Mouse (Mus musculus) frontal cortex, adult (tissue): ENCODE data around the gene Agap1.

Source experiments
- ATAC-seq: cut with Nextera tagmentation; 2 replicates; pipeline ENCODE4 v1.9.2; 2017; ENCODE audit warnings: mild to moderate bottlenecking, moderate library complexity, mixed read lengths; ENCODE audit not compliant: low TSS enrichment

Agap1 gene

DNA sequence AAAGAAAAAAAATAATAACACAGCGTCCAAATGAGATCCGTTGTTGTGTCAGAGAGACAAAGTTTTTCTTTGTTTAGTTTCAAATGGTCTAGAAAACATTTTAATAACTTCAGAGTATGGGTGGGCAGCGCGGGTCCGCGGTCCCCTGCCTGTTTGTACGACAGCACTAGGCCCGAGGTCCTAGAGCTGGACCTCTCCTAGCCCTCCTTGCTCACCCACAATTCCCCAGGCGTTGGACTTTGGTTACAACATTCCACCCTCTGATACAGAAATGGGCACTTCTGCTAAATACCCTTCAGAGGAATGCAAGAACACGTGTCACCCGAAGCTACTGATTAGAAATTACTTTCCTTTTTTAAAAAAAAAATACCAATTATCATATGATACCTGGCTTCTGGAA lies 296.7 kb downstream of the Agap1 start:
- ATAC-seq = no peak

DNA sequence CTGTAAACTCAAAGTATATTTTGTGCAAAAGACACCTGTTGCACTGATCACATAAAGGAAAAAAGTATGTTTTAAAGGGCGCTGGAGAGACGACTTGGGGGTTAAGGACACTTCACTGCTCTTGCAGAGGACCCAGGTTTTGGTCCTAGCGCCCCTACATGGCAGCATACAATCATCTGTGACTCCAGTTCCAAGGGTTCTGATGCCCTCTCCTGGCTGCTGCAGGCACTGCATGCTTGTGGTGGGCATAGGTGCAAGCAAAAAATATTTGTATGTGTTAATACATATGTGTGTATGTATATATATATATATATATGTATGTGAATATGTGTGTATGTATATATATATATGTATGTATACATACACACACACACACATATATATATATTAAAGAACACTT lies 298.1 kb downstream of the Agap1 start:
- no peak for ATAC-seq

DNA sequence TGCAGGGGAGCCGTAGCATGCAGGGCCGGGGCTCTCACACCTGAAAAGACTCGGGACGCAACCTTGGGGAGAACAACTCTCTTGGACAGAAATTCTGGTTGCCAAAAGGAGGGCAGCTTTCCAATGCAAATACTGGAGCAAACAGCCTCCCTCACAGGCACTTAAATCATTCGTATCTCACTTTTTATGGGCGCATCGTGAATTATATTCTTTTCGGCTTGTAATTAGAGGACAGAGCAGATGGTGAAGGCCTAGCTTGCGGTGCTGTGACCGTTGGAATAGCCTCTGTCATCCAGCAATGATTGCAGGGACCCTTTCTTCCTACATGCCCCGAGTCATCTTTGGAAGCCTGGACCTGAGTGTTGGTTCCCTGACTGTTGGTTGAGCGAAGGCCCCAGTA lies 300.8 kb downstream of the Agap1 start:
- ATAC-seq = peak; percentile 13; the same call in 1 of the 2 replicates

DNA sequence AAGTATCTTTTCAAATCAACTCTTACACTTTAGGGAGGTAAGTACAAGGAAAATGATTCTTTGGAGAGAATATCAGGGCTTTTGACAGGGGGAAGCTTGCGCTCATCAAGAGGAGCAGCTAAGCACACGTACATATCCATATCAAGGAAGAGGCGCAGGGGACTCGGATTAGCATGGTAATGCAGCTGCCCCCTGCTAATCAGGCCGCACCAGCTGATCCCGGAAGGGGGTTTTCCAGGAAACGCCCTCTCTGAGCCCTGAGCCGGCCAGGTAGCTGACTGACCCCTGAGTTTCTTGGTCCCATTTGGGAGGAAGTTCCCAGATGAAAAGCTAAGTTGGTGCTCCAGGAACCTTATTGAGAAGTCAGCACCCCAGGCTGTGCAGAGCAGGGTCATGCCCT lies 301.8 kb downstream of the Agap1 start:
- ATAC-seq = no peak

DNA sequence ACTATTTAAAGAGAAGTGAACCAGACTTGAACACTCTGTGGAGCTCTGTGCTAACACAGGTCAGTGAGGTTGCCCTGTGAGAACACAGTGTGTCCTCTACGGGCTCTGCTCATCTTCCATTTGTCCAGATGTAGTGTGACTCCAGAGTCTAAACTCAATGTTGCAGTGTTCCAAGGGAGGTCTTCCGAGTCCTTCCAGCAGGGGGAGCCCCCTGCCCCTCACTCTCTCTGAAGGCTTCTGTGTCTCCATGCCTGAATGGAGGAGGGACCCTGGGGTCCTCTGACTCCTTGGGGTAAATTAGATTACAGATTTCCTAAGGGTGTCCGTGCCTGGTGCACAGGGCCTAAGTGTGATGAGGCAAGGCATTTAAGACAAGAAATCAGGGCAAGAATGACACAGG lies 302.9 kb downstream of the Agap1 start:
- ATAC-seq = no peak

DNA sequence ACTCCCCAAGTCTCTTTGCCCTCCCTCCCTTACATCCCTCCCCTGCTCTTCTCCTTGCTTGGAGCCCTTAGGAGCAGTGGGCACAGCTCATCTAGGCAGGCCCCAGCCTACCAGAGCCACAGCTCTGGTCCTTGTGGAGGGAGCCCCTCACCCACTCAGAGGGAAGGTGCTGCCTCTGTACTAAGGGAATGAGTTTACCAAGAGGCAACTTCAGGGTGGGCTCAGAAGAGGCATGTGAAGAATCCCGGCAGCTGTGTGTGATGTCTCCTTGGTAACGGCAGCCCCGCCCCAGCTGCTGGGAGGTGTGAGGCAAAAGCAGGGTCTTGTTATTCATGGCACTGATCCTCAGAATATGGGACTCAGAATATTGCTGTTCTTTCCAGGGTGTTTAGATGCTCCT lies 309.3 kb downstream of the Agap1 start:
- no peak for ATAC-seq

DNA sequence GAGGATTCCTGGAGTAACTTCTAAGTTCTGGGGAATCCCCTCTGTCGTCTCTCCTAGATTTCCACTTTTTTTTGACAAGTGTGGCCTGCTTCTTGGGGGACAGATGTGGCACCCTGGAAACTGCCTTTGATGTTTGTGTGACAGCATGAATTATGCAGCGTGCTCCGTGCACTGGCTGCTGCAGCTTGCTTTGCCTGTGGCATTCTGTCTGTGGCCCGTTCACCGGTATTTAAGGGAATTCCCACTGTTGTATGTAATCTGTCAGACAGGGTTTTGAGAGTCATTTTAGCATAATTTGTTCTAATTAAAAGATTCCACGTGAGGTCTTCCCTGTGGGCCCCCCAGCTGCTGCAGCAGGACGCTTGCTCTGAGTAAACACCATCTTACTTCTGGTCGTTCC lies 312.3 kb downstream of the Agap1 start:
- no peak for ATAC-seq

DNA sequence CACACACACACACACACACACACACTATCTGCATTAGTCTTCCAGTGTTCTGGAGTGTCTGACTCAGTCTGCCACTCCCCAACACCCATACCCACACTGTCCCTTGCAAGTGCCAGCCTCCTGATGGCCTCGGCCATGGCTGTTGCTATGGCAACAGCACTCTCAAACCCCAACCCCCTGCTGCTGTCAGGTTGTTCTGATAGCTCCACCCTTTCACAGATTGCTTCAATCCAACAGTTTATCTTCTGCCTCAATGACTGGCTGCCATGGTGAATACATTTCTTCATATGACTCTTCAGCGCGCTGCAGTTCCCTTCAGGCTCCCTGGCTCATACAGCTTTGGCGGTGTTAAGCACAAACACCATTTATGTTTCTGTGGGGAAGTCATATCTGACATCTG lies 315.0 kb downstream of the Agap1 start:
- ATAC-seq = no peak

DNA sequence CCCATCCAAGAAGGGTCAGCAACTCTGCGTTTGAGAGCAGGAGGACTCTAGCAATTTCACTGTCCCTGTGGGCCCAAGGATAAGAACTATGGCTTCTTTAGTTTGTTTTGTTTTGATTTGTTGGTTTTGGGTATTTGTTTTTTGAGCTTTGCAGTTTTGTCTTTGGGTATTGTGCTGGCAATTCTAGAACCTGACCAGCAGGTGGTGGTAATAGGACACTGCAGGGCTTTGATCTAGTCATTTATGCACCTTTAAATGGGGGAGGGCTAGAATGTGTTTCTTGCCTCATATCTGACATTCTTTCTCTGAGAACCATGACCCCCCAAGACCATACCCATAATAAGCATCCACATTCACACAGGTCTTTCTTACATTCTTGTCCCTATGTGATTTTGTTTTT lies 315.7 kb downstream of the Agap1 start:
- no peak for ATAC-seq

DNA sequence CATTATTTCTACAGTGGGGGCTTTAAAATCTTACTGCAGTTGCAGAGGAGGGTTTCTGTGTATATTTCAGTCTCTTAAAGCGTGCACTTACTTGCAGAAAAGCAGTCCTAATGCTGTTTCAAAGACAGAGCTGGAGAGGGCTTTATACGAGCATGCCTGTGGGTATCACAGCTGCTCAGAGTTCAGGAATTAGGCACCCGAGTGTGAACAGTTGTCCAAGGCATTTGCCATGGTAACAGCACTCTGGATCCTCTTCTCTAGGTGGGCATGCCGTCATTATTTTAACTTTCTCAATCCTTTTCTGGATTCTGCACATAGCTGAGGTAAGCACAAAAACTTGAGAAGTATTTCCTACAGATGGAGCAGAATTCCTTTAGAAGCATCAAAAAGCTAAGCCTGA lies 321.1 kb downstream of the Agap1 start:
- no peak for ATAC-seq

DNA sequence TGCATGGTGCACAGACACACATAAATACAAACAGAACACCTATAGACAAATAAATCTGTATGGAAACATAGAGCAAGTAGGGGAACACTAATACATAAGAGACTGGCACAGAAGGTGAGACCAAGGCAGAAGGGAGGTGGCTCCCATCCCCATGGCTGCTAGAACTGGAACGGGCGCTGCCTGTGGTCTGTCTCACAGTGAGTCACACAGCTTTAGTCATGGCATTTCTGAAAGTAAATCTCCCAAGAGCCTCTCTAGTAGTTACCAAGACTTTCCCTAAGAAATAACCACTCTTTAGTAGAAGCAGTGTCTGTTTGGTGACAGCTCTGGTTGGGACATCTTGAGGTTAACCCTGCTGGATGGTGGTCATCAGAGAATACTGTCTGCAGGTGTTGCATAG lies 326.1 kb downstream of the Agap1 start:
- ATAC-seq = peak; percentile 73

DNA sequence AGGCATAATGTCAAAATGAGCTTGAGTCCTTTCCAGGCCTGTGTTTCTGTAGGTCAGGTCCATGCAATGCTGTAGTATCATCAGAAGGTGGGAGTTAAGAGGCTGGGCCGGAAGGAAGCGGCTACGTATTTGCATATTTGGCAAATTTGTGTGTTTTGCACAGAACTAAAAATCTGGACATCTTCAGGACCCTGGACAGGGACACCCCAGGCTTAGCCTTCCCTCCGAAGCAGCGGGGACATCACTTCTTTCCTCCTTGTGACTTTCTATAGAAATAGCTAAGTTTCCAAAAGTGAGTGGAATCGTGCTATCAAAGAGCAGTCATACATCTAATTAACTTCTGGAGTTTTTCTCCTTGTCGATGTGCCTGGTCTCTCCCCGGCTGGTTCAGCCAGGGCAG lies 327.3 kb downstream of the Agap1 start:
- 0 out of 2 replicates have a peak, but pooled peaks have one; percentile 1 for ATAC-seq

DNA sequence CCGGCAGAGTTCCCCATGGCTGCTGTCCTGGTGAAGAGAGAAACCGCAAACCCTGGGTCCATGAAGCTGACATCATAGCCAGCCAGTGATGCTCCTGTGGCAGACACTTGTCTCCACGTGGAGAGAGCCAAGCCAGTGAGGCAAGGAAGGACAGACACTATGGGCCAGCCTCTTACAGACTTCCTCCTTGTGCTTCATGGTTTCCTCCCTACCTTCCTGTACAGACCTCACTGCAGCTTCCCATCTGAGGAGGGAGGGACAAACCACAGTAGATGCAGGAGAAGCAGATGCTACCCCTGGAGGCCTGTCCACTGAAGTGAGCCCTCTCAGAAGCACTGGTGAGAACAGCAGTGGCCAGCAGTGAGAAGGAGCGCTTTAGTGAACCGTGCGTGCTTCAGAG lies 332.2 kb downstream of the Agap1 start:
- ATAC-seq = no peak

DNA sequence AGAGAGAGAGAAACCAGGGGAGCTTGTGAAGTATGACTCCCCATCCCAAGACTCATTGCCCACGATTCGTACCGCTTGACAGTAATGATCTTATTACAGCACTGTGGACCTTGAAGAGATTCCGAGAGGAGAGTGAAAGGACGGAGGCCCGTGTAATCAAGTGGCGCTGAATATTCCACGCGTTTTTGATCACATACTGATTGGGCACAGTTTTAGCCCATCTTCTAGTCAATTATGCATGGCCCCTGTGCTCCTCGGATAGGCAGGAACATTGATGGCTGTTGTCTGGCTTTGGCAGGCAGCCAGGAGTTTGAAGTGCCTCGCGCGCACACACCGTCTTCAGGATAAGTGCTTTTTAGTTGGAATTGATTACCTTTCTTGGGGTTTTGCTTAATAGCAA lies 344.1 kb downstream of the Agap1 start:
- no peak for ATAC-seq

DNA sequence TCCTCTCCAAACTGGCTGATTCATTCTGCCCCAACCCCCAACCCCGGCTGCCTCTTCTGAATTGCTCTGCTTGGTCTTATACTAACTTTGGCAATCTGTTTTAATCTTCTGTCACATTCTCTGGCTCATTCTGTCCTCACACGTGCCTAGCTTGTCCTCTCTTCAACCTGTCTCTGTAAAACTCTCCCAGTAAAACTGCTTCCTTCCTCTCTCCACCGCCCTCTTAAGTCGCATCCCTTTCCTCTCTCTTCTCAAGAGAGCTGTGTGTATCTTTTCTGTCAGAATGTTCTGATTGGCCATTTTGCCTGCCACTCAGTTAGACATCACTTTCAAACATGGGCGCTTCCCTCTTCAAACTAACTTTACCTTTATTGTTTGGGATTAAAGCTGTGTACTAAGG lies 346.9 kb downstream of the Agap1 start:
- ATAC-seq = peak; percentile 62

DNA sequence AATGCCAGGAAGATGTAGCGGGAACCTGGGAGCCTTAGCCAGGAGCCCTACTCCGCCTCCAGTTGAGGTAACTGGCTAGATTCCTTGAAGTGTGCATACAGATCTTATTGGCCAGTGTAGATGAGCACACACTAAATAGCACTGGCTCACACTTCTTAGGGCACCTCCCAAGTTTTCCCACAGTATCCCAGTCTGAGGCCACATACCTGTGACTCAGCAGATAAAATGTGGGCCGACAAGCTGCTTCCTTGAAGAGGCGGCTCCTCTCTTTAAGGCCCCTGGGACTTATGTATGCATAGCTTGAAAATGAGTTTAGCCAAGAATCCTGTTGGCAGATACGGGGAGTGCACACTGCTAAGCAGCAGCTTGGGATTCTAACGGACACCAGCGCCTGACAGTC lies 350.4 kb downstream of the Agap1 start:
- ATAC-seq = peak; percentile 89

DNA sequence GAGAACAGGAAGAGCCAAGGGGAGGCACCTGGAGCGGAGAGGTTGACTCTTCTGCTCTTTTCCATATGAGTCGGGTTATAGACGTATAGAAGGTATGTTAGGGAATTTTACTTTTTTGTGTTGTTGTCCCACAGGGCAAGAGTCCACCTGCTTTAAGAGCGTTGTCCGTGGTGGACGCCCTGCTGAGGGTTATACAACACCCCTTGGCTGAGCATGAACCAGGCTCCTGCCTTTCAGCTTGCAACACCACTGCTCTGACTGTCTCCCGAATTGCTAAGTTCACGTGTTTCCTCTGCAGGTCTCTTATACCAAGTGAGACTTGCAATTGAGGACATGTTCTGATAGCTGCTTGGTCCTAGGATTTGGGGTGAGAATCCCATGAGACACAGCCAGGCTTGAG lies 358.2 kb downstream of the Agap1 start:
- ATAC-seq = no peak

DNA sequence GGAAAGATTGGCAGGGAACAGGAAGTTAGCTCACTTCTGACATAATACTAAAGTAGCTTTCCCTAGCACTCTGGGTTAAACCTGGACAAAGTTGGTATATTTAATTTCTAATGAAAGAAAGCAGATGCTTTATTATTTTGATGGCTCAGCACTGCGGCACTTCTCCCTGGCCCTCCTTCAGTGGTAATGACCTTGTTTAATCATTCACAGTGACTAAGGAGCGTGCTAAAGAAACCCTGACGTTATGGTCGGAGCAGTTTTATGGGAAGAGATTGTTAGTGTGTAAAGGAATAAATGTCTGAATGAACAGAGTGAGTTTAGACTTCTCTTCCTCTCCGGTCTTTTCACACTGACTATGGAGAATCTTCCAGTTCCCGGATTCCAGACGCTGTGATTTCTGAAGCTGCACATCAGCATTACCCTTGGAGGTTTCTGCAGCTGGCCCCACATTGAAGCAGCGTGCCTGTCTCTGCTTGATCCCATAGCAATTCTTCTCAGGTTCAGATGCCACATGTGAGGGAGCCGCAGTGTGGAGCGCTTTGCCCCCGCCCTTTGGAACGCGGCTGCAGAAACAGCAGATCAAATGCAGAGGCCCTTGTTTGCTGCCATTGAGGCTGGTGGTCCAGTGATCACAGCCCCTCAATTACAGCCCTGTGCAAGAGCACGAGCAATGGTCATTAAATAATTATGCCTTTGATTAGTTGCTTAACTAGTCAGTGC lies 362.0 kb downstream of the Agap1 start:
- no peak for ATAC-seq

DNA sequence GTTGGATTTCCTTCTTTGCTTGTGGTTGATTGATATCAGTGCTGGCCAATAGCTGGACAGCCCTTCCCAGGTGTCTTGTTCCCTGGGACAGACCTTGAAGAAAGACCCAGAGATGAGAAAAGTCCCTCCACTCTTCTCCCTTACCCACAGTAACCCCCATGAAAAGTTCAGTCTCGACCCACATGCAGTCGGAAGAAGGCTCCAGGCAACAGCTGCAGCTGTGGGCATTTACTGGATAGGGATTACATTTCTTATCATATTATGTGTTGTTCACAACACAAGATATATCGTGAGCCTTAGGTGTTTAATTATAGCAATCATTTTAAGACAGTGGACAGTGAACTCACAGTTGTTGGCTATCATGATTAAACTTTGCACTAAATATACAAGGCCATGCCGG lies 367.2 kb downstream of the Agap1 start:
- no peak for ATAC-seq

DNA sequence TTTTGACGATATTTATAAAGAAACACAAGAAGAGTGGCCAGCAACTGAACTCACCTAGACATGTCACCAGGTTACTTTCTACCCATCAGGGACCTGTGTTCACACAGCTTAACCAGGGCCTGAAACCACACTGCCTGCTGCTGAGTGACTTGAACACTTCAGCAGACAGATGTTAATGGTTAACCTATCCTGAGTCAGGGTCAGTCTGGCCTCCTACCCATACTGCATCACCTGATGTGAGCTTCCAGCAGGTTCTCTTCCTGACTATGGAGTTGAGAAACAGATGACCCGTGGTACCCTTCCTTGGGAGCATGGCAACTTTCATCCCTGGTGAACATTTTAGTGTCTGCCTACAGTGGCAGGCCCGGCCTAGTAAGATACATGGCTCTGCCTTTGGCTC lies 367.8 kb downstream of the Agap1 start:
- ATAC-seq = no peak

DNA sequence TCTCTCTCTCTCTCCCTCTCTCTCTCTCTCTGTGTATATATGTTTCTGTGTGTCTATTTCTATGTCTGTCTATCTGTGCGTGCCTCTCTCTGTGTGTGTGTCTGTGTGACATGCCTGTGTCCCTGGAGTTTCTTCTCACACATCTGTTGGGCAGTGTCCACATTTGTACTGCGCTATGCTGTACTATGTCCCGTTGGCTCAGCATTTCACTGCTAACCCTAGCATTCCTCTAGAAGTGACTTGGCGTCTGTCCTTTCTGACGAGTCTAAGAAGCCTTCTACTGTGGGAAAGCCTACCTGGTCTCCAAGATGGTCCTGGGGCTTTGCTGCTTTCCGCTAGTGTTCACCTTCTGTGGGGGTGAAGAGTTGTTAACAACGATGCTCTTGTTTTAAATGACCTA lies 368.4 kb downstream of the Agap1 start:
- no peak for ATAC-seq

DNA sequence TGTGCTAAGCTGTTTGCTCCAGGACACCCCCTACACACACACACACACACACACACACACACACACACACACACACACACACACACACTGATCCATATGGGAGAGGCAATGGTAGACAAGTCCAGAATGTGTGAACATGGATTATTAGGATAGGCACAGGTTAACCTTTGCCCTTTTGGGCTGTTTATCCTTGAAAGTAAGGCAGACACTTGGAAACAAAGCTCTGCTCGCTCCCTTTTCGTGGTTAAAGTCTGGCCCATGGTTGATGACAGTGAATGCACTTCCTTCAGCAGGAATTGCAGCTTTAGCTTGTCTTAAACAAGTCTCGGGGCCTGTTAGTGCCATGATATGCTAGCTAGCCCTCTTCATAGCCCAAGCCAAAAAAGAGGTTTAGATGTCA lies 372.4 kb downstream of the Agap1 start:
- no peak for ATAC-seq

DNA sequence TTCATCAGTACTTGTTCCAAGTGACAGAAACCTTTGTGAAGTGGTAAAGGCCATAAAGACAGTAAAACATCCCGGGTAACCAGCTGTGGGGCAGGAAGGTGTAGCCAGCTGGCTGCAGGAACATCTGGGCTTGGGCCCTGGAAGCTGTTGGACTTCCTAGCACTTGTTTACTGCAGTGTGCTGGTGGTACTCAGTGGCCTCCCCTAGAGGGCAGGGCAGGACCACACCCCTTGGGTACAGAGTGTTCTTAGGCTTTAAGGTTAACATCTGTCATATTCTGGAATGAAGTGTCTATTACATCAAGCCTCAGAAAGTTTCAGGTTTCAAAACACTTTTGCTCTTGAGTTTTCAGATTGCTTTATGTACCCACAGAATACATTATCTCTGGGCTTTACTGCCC lies 376.5 kb downstream of the Agap1 start:
- ATAC-seq = no peak

DNA sequence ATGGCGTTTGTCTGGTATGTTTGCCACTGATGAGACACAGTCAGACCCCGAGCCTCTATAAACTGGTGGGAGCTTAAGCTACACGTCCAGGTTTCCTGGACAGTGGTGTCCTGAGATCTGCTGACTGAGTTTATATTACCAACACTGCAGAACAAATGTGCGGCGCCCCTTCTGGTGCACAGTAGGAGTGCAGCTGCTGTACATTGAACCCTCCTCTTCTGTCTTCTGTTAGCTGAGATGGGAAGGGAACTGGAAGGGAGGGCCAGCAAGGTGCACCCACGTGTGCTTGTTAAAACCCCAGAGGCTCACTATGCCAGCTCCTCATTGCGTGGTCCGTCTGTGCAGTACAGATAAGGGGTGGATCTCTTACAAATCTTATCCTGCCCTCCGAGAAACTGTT lies 389.5 kb downstream of the Agap1 start:
- ATAC-seq = no peak
